Mouse (Mus musculus) stomach, postnatal 0 days (tissue): Measurements from ENCODE around the gene Tgfb3.

Experiments
- CTCF ChIP-seq: IDR thresholded peaks from 2 replicates; pipeline ENCODE4 v1.5.1; 2016; ENCODE audit warnings: antibody characterized with exemption, low read depth, mild to moderate bottlenecking, moderate library complexity
- EP300 ChIP-seq: optimal IDR thresholded peaks from 2 replicates; pipeline ENCODE3; 2016; ENCODE audit warnings: antibody characterized with exemption

- TF ChIP-seq CTCF (no peak), EP300 (no peak)
These were observed 43.3 kb downstream of the Tgfb3 start for GRCm38 (mm10) chr12:86035586-86035985.
